Mouse (Mus musculus): Measurements from ENCODE around the gene 6430628N08Rik.

Gene 6430628N08Rik

GRCm38 (mm10) chr4:115890553-115890952 lies at the start of gene 6430628N08Rik:
TSS of gene 6430628N08Rik (plus strand) at chr4:115890665.
- DNase-seq (ENCODE audit: extremely low read depth, low read depth): no peak

DNA sequence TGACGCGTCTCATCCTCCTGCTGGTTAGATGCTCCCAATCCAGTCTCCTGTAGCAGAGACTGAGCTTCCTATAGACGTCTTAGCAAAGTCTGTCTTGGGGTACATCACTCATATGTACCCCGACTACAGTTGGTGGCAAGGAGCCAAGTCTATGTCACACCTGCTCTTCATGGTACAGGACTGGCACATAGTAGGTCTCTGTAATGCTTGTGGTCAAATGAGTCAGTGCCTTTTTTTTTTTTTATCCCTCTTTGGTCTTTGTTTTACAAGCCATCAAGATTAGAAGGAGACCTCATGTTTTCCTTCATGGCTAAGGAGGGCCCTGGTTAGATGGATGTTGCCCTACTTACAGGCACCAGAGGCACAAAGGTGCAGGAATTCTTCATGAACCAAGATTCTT lies 49.6 kb upstream of the 6430628N08Rik start:
- DNase-seq (ENCODE audit: extremely low read depth, low read depth): no peak

GRCm38 (mm10) chr4:115846656-115847055 lies 43.8 kb upstream of the 6430628N08Rik start:
- DNase-seq (ENCODE audit: extremely low read depth, low read depth): no peak

- DNase-seq (ENCODE audit: extremely low read depth, low read depth): peak; percentile 90
These were observed 43.1 kb upstream of the 6430628N08Rik start for GRCm38 (mm10) chr4:115847377-115847776.

DNA sequence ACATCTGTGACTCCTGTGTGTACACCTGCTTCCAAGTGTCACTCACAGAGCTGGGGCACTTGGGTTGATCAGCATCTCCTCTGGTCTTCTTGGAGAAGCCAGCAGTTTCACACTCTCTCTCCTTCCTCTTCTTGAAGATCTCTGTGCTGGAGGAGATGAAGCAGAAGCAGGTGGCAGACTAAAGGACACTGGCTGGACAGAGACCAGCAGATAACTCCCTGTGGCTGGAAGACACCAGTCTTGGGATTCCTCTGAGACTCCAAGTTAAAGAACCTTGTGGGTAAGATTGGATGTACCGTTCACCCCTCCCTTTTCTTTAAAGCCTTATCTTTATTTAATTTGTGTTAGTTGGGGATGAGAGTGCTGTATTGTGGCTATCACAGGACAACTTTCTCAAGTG lies 42.4 kb upstream of the 6430628N08Rik start:
- DNase-seq (ENCODE audit: extremely low read depth, low read depth): peak; percentile 51

- peak; percentile 82 for DNase-seq (ENCODE audit: extremely low read depth, low read depth)
These were observed 41.3 kb upstream of the 6430628N08Rik start for GRCm38 (mm10) chr4:115848990-115849677.

DNA sequence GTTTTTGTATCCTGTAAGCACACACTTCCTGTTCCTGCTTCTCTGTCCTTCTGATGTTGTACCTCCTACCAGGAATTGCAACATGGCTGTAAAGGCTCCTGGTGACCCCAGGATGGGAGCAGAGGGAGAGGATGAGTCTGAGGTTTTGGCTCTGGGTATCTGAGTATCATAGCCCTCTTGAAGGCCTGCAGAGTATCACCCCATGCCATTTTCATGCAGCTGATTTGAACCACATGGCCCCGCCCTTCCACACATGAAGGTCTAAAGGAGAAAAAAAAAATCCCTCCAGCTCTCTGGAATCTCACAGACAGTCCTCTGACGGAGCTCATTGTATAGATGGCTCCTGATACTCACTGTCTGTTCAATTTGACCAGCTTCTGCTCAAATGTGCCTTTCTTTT lies 40.4 kb upstream of the 6430628N08Rik start:
- no peak for DNase-seq (ENCODE audit: extremely low read depth, low read depth)

- DNase-seq (ENCODE audit: extremely low read depth, low read depth): no peak
These were observed 39.8 kb upstream of the 6430628N08Rik start for GRCm38 (mm10) chr4:115850631-115851030.

- no peak for DNase-seq (ENCODE audit: extremely low read depth, low read depth)
These were observed 38.9 kb upstream of the 6430628N08Rik start for GRCm38 (mm10) chr4:115851569-115851968.

DNA sequence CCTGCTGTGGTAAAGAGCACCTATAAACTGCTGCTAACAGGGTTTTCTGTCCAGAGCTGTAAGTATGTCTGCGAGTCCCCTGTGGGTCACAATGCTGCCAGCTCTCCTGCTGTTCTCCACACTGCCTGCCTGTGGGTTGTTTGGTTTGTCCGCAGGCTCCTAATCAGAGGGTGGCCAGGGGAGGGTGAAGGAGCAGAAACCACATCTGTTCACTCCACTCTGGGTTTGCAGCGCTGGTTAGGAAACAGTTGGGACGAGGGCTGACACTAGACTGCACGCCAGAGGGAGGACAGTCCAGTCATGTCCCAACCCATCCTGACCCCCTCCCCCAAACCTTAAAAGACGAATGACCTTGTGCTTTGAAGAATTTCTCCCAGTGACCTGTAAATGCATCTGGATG lies 35.4 kb upstream of the 6430628N08Rik start:
- DNase-seq (ENCODE audit: extremely low read depth, low read depth): no peak

DNA sequence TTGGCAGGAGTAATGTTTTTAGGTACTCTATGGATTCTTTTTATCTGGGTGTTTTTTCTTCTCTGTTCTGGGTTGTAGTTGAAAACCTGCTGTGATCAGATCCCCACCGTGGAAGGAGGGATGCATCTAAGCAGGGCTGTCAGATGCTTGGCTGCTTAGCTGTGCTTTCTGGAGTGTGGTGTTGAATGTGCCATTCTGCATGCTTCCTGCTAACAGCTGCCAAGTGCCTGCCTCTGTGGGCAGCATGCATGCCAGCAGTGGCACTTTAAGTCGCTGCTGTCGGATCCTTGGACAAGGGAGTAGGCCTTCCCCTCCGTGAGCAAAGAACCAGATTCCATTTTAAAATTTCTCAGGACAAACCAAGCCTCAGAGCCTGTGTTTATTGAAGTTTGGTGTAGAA lies 34.9 kb upstream of the 6430628N08Rik start:
- no peak for DNase-seq (ENCODE audit: extremely low read depth, low read depth)

DNA sequence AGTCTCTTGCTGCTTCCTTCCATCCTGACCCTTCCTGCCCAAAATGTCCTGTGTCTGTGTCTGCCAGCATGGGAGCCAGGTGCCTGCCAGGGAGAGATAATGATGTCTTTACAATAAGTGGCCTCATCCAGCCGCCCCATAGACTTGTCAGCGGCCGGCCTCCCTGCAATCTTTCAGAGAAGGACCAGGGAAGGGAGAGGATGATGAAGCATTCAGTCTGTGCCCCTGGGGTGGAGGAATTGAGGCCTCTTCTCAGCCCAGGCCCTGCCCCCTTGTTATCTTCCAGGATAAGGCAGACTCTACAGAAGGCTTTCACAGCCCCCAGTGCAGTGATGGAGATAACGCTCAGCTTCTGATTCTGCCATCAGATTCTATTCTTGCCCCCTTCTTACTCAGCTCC lies 34.2 kb upstream of the 6430628N08Rik start:
- no peak for DNase-seq (ENCODE audit: extremely low read depth, low read depth)

GRCm38 (mm10) chr4:115857293-115857883 lies 33.1 kb upstream of the 6430628N08Rik start:
- DNase-seq (ENCODE audit: extremely low read depth, low read depth): peak; percentile 81

GRCm38 (mm10) chr4:115863352-115863751 lies 27.1 kb upstream of the 6430628N08Rik start:
- no peak for DNase-seq (ENCODE audit: extremely low read depth, low read depth)

GRCm38 (mm10) chr4:115863880-115864279 lies 26.6 kb upstream of the 6430628N08Rik start:
- no peak for DNase-seq (ENCODE audit: extremely low read depth, low read depth)

DNA sequence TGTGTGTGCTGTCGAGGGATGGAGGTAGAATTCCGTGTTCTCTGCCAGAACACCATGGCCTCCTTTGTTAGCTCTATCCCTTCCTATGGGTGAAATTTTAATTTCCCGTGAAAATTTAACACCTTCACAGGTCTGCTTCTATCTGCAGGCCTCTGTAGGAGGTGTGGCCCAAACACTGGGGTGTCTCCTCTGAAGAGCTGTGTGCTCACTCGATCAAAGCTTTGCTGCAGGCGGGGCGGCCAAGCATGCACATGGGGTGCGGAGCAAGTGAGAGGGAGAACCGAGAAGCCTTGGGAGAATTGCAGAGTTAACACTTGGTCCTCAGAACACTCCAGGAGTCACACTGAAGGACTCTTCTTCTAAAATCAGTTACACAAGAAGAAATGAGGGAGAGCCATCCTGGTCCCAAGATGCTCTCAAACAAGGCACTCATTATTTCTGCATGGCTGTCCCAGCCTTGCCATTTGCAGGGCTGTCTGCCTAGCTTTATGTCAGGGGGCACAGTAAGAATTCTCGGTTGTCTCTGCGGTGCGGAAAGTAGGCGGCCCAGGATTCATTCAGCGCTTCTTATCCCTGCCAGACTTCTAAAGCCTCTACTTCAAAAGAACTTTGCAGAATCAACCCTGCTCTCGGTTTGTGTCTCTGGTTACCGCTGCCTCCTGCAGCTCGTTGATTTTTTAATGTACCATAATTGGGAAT lies 20.8 kb upstream of the 6430628N08Rik start:
- DNase-seq (ENCODE audit: extremely low read depth, low read depth): no peak

DNA sequence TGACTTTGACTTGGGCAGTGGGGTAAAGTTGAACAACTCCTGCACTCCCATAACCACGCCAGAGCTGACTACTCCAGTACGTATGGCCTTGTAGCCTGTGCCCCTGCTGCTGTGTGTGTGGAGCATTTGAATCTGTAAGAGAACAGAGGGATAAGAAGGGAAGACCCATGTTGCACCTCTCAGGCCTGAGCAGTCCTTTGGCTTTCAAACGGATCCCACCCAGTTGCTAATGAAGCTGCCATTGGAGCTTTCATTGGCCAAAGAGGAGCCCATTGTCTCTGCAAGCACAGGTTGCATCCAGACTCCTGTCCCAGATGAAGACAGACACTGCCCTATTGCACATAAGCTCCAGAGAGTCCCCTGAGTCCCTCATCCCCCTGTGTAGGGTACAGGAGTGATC lies 17.2 kb upstream of the 6430628N08Rik start:
- DNase-seq (ENCODE audit: extremely low read depth, low read depth): no peak

GRCm38 (mm10) chr4:115878216-115878678 lies 12.2 kb upstream of the 6430628N08Rik start:
- DNase-seq (ENCODE audit: extremely low read depth, low read depth): no peak

DNA sequence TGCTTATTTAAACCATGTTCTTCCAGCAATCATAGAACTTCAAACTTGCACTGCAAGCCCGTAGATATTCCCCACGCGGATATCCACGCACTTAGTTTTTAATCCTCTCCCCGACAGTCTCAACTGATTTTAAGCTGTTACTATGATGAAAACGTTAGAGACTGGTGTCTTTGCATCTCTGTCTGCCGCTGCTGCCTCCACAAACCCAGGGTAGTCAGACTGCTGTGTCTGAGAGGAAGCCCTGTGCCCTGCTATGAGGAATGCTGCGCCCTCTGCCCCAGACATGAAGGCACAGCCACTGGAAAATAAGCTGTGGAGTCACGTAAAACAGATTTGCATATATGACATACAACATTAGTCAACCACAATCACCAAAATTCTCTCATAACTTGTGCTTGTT lies 11.6 kb upstream of the 6430628N08Rik start:
- no peak for DNase-seq (ENCODE audit: extremely low read depth, low read depth)

- no peak for DNase-seq (ENCODE audit: extremely low read depth, low read depth)
These were observed 9.3 kb upstream of the 6430628N08Rik start for GRCm38 (mm10) chr4:115881183-115881582.

- DNase-seq (ENCODE audit: extremely low read depth, low read depth): no peak
These were observed 8.3 kb upstream of the 6430628N08Rik start for GRCm38 (mm10) chr4:115882195-115882594.

GRCm38 (mm10) chr4:115884022-115884421 lies 6.4 kb upstream of the 6430628N08Rik start, which contains the start of gene Kncn:
TSS of gene Kncn (plus strand) at chr4:115884400.
- no peak for DNase-seq (ENCODE audit: extremely low read depth, low read depth)

Measured in MEL-GATA-1-ER (cell line).